Mouse (Mus musculus) ES-E14 (cell line): ENCODE data around the gene Daam1.

Experiments used
- CHD2 ChIP-seq: IDR thresholded peaks from 2 replicates; pipeline ENCODE4 v1.6.1; 2014; ENCODE audit warnings: mild to moderate bottlenecking, low read depth, low read length, inconsistent platforms
- HCFC1 ChIP-seq: IDR thresholded peaks from 2 replicates; pipeline ENCODE4 v1.6.1; 2012; ENCODE audit warnings: low read length, inconsistent platforms, borderline replicate concordance; ENCODE audit not compliant: insufficient read depth
- ZC3H11A ChIP-seq: IDR thresholded peaks from 2 replicates; pipeline ENCODE4 v1.6.1; 2012; ENCODE audit warnings: low read depth, mild to moderate bottlenecking, inconsistent platforms, low read length, borderline replicate concordance
- ZNF384 ChIP-seq: IDR thresholded peaks from 2 replicates; pipeline ENCODE4 v1.6.1; 2012; ENCODE audit warnings: low read depth, low read length, inconsistent platforms

- TF ChIP-seq HCFC1 (no peak), ZNF384 (no peak), CHD2 (no peak), ZC3H11A (no peak)
Measured at GRCm38 (mm10) chr12:72031171-72031570, 200.3 kb downstream of the Daam1 start.
